Mouse (Mus musculus): ENCODE measurements at regions not wholly inside any gene's neighbourhood (a gene's known extent, or its start where the extent isn't known, plus 50 kb on each side); places are given as distances from the start of the nearest gene placed in this dataset.

DNA sequence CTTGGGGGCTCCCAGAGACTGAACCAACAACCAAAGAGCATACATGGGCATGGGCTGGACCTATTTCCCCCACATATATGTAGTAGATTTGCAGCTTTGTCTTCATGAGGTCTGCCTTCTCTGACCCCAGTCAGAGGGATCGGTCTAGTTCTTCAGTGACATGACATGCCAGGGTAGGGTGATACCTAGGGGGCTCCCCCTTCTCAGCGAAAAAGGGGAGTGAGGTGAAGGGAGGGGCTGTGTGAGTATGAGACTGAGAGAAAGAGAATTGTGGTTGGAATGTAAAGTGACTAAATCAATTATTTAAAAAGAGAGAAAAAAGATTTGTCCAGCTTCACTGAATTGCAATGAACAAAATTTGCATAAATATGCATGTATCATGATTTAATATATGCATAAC, 530.0 kb upstream of the Fam98a start:
- in situ Hi-C loops (cut with MboI; ENCODE audit: low sequenced_read_pairs in 2 of 2, unreplicated experiment in 2 of 2), result no loop called here
- H3K9ac ChIP-seq (ENCODE audit: insufficient read depth, low read depth, low read length, poor library complexity, severe bottlenecking), result no peak overlapping the region
- no peaks in the 10 kb centered on the region for H3K4me1 ChIP-seq (ENCODE audit: control insufficient read depth in 2 of 2, insufficient read depth in 2 of 2, low read length in 2 of 2, poor library complexity in 1 of 2)
- H3K36me3 ChIP-seq (ENCODE audit: control insufficient read depth, insufficient read depth, low read length, poor library complexity, severe bottlenecking), result no peaks in the 10 kb centered on the region
- no peak overlapping the region for H3K27ac ChIP-seq (ENCODE audit: insufficient read depth, low read depth, low read length, poor library complexity, severe bottlenecking)
- no peaks in the 10 kb centered on the region for H3K9me3 ChIP-seq (ENCODE audit: control insufficient read depth, insufficient read depth, low read depth, low read length)
- DNase-seq (ENCODE audit: low read depth, low spot score), result no peak
- TF ChIP-seq ZC3H11A (IDR thresholded peaks at IDR 0.05; ENCODE audit: borderline replicate concordance, low read depth, low read length) (no peak), CHD2 (IDR thresholded peaks at IDR 0.05; ENCODE audit: low read depth, low read length) (no peak), MAFK (IDR thresholded peaks at IDR 0.05; ENCODE audit: insufficient read depth, low read depth, low read length) (no peak)
- no peak overlapping the region for H3K4me3 ChIP-seq (ENCODE audit: insufficient read depth in 1 of 2, low read depth in 1 of 2, low read length in 2 of 2, poor library complexity in 1 of 2, severe bottlenecking in 1 of 2)

DNA sequence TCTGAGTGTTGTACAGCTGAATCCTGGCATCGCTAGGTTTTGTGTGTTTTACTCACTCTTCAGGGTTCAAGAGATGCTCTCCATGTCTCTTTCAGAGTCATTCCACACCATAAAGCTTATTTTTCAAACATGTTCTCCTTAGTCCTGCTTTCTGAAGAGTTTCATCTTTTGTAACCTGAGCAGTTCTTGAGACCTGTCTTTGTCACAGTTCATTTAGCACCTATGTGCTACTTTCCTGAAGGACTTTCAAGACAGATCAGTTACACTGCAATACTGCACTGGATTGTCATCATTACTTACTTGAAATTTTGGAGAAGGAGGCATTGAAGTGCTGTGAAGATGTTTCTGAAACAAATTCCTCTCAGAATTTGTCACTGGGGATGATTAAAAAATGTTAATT, 494.7 kb upstream of the Fam98a start:
- Histone ChIP-seq H3K9ac (ENCODE audit: insufficient read depth, low read depth, low read length, poor library complexity, severe bottlenecking) (no peak overlapping the region), H3K4me3 (ENCODE audit: insufficient read depth in 1 of 2, low read depth in 1 of 2, low read length in 2 of 2, poor library complexity in 1 of 2, severe bottlenecking in 1 of 2) (no peak overlapping the region), H3K9me3 (ENCODE audit: control insufficient read depth, insufficient read depth, low read depth, low read length) (no peaks in the 10 kb centered on the region), H3K4me1 (ENCODE audit: control insufficient read depth in 2 of 2, insufficient read depth in 2 of 2, low read length in 2 of 2, poor library complexity in 1 of 2) (no peaks in the 10 kb centered on the region), H3K27ac (ENCODE audit: insufficient read depth, low read depth, low read length, poor library complexity, severe bottlenecking) (no peak overlapping the region), H3K36me3 (ENCODE audit: control insufficient read depth, insufficient read depth, low read length, poor library complexity, severe bottlenecking) (no peaks in the 10 kb centered on the region)
- in situ Hi-C loops (cut with MboI; ENCODE audit: low sequenced_read_pairs in 2 of 2, unreplicated experiment in 2 of 2), result no loop called here
- no peak for TF ChIP-seq HCFC1 (IDR thresholded peaks at IDR 0.05; ENCODE audit: borderline replicate concordance, insufficient read depth, low read length)
- TF ChIP-seq CHD2 (IDR thresholded peaks at IDR 0.05; ENCODE audit: low read depth, low read length), result no peak
- TF ChIP-seq ZC3H11A (IDR thresholded peaks at IDR 0.05; ENCODE audit: borderline replicate concordance, low read depth, low read length), result no peak
- TF ChIP-seq MAFK (IDR thresholded peaks at IDR 0.05; ENCODE audit: insufficient read depth, low read depth, low read length), result no peak
- DNase-seq (ENCODE audit: low read depth, low spot score), result no peak

DNA sequence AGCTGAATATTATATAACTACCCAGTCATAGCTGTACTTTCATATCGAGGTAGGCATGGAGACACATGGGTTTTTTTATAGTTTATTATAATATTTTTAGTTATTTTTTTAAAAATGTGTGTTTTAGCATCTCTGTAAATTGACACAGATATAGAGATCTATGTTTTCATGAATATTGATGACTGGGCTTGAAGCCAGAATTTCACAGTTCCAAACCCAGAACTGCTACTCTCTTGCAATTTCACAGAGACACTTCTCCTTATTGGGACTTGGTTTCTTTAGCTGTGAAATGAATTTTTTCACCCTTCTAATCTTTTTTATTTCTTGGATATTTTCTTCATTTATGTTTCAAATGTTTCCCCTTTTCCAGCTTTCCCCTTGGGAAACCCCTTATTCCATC, 481.0 kb upstream of the Fam98a start:
- no peaks in the 10 kb centered on the region for H3K4me1 ChIP-seq (ENCODE audit: control insufficient read depth in 2 of 2, insufficient read depth in 2 of 2, low read length in 2 of 2, poor library complexity in 1 of 2)
- H3K27ac ChIP-seq (ENCODE audit: insufficient read depth, low read depth, low read length, poor library complexity, severe bottlenecking), result no peak overlapping the region
- peaks cover 2% of the 10 kb centered on the region; the same call in 1 of the 2 replicates for H3K9me3 ChIP-seq (ENCODE audit: control insufficient read depth, insufficient read depth, low read depth, low read length)
- DNase-seq (ENCODE audit: low read depth, low spot score), result no peak
- H3K4me3 ChIP-seq (ENCODE audit: insufficient read depth in 1 of 2, low read depth in 1 of 2, low read length in 2 of 2, poor library complexity in 1 of 2, severe bottlenecking in 1 of 2), result no peak overlapping the region
- TF ChIP-seq CHD2 (IDR thresholded peaks at IDR 0.05; ENCODE audit: low read depth, low read length), result no peak
- no peak for TF ChIP-seq MAFK (IDR thresholded peaks at IDR 0.05; ENCODE audit: insufficient read depth, low read depth, low read length)
- no peak for TF ChIP-seq ZC3H11A (IDR thresholded peaks at IDR 0.05; ENCODE audit: borderline replicate concordance, low read depth, low read length)
- TF ChIP-seq ZNF384 (IDR thresholded peaks at IDR 0.05; ENCODE audit: low read depth, low read length), result no peak
- TF ChIP-seq HCFC1 (IDR thresholded peaks at IDR 0.05; ENCODE audit: borderline replicate concordance, insufficient read depth, low read length), result no peak
- no peak overlapping the region for H3K9ac ChIP-seq (ENCODE audit: insufficient read depth, low read depth, low read length, poor library complexity, severe bottlenecking)
- H3K36me3 ChIP-seq (ENCODE audit: control insufficient read depth, insufficient read depth, low read length, poor library complexity, severe bottlenecking), result no peaks in the 10 kb centered on the region
- in situ Hi-C loops (cut with MboI; ENCODE audit: low sequenced_read_pairs in 2 of 2, unreplicated experiment in 2 of 2), result no loop called here

DNA sequence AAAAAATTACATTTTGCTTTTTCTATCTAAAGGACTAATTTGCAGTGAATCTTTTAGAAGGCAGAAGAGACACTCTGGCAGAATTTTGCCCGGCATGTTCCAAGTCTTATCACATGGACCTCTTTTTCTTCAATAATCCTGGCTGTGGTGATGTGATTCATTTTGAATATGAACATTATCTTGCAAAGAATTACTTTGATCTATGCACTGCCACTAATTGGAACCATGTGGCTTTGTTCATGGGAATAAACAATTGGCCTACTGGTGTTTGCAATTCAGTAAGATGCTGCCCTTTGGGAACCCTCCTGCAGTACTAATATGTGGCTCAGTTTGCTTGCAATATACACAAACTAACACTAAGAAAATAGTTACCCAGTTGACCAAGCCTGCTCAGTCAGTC, 456.3 kb upstream of the Fam98a start:
- TF ChIP-seq MAFK (IDR thresholded peaks at IDR 0.05; ENCODE audit: insufficient read depth, low read depth, low read length) (no peak), CHD2 (IDR thresholded peaks at IDR 0.05; ENCODE audit: low read depth, low read length) (no peak), HCFC1 (IDR thresholded peaks at IDR 0.05; ENCODE audit: borderline replicate concordance, insufficient read depth, low read length) (no peak), ZNF384 (IDR thresholded peaks at IDR 0.05; ENCODE audit: low read depth, low read length) (no peak), ZC3H11A (IDR thresholded peaks at IDR 0.05; ENCODE audit: borderline replicate concordance, low read depth, low read length) (no peak)
- in situ Hi-C loops (cut with MboI; ENCODE audit: low sequenced_read_pairs in 2 of 2, unreplicated experiment in 2 of 2), result no loop called here
- no peaks in the 10 kb centered on the region for H3K9me3 ChIP-seq (ENCODE audit: control insufficient read depth, insufficient read depth, low read depth, low read length)
- H3K36me3 ChIP-seq (ENCODE audit: control insufficient read depth, insufficient read depth, low read length, poor library complexity, severe bottlenecking), result no peaks in the 10 kb centered on the region
- H3K4me3 ChIP-seq (ENCODE audit: insufficient read depth in 1 of 2, low read depth in 1 of 2, low read length in 2 of 2, poor library complexity in 1 of 2, severe bottlenecking in 1 of 2), result no peak overlapping the region
- no peak overlapping the region for H3K9ac ChIP-seq (ENCODE audit: insufficient read depth, low read depth, low read length, poor library complexity, severe bottlenecking)
- no peak overlapping the region for H3K27ac ChIP-seq (ENCODE audit: insufficient read depth, low read depth, low read length, poor library complexity, severe bottlenecking)
- H3K4me1 ChIP-seq (ENCODE audit: control insufficient read depth in 2 of 2, insufficient read depth in 2 of 2, low read length in 2 of 2, poor library complexity in 1 of 2), result no peaks in the 10 kb centered on the region
- no peak for DNase-seq (ENCODE audit: low read depth, low spot score)

- no peaks in the 10 kb centered on the region for H3K4me1 ChIP-seq (ENCODE audit: control insufficient read depth in 2 of 2, insufficient read depth in 2 of 2, low read length in 2 of 2, poor library complexity in 1 of 2)
- no peaks in the 10 kb centered on the region for H3K36me3 ChIP-seq (ENCODE audit: control insufficient read depth, insufficient read depth, low read length, poor library complexity, severe bottlenecking)
- peak; percentile 12 for DNase-seq (ENCODE audit: low read depth, low spot score)
- no peak for TF ChIP-seq HCFC1 (IDR thresholded peaks at IDR 0.05; ENCODE audit: borderline replicate concordance, insufficient read depth, low read length)
- no peak for TF ChIP-seq MAFK (IDR thresholded peaks at IDR 0.05; ENCODE audit: insufficient read depth, low read depth, low read length)
- no peak for TF ChIP-seq ZC3H11A (IDR thresholded peaks at IDR 0.05; ENCODE audit: borderline replicate concordance, low read depth, low read length)
- TF ChIP-seq ZNF384 (IDR thresholded peaks at IDR 0.05; ENCODE audit: low read depth, low read length), result no peak
- TF ChIP-seq CHD2 (IDR thresholded peaks at IDR 0.05; ENCODE audit: low read depth, low read length), result no peak
- H3K9me3 ChIP-seq (ENCODE audit: control insufficient read depth, insufficient read depth, low read depth, low read length), result no peaks in the 10 kb centered on the region
- no peak overlapping the region for H3K9ac ChIP-seq (ENCODE audit: insufficient read depth, low read depth, low read length, poor library complexity, severe bottlenecking)
- no peak overlapping the region for H3K27ac ChIP-seq (ENCODE audit: insufficient read depth, low read depth, low read length, poor library complexity, severe bottlenecking)
- in situ Hi-C loops (cut with MboI; ENCODE audit: low sequenced_read_pairs in 2 of 2, unreplicated experiment in 2 of 2), result no loop called here
- no peak overlapping the region for H3K4me3 ChIP-seq (ENCODE audit: insufficient read depth in 1 of 2, low read depth in 1 of 2, low read length in 2 of 2, poor library complexity in 1 of 2, severe bottlenecking in 1 of 2)
Observed at GRCm38 (mm10) chr17:76002836-76003235, 451.1 kb upstream of the Fam98a start.
